Mouse (Mus musculus) ovary, postnatal 36 days (tissue): ENCODE measurements around the gene Skint1.
"Not testable (repeated sequence)": the region's sequence is repeated elsewhere in the genome, so short reads cannot be mapped to it uniquely, and the experiment has no call there.

Experiments
- DNase-seq: peaks from one replicate; pipeline ENCODE4 v3.0.0; 2022; ENCODE audit warnings: low spot score, mixed read lengths

Skint1 gene

DNA sequence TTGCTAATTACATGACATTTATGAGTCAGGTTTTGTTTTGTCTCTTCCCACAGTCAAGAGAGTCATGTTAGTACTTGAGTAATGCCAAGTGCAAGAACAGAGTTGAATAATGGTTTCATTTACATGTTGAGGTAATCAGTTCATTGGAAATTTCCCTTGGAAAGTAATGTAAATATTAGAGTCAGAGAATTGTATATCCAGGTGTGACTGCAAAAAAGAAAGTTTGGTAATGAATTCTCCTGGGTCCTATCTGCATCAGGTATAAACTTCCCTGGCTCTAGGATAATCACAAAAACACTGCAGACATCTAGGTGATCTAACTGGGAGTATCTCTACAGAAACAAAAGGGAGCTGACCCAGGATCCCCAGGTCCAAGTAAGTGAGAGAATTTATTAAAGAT lies at the start of gene Skint1:
Skint1 (plus strand) TSS at position 301 of the 400 bp plus-strand sequence.
- DNase-seq, result no peak

DNA sequence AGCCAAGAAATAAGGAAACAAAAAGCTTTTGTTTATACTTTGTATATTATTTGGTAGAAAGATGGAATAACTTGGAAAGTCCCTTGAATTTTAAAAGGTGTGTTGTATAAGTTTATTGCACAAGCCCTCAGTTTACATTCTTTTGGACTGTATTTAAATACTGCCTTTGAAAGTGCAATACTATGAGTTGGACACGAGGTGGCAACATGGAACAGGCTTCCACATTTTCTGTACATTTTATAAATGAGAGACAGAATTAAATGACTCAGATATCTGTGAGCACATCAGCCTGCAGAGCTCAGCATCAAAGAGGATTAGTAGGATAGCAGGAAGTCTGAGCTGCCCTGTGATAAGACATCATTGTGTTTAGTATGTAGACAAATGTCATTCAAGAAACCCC lies 44.8 kb upstream of the Skint1 start:
- DNase-seq, result no peak

DNA sequence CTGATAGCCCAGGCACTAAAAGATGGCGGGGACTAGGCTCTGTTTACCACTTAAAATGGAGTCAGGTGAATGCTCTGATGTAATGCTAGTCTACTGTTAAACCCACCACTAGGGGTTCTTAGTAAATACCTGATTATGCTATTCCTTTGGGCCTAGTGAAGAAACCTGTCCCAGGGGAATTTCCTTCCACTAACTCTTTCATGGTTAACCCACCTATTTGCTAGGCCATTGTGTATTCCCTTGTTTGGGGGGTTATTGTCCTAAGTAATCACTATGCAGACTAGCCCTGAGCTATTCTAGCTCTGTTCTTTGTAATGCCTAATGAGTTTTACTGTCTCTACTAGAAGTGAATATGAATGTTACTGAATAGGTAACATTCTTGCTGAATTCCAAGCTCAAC lies 42.8 kb upstream of the Skint1 start:
- DNase-seq, result not testable (repeated sequence)

GRCm38 (mm10) chr4:111963669-111964068 lies 42.4 kb upstream of the Skint1 start:
- no peak for DNase-seq

GRCm38 (mm10) chr4:111972623-111973022 lies 33.4 kb upstream of the Skint1 start, which contains the start of gene Skint7:
Gene Skint7, plus strand, starts transcription at chr4:111972923.
- DNase-seq, result no peak

DNA sequence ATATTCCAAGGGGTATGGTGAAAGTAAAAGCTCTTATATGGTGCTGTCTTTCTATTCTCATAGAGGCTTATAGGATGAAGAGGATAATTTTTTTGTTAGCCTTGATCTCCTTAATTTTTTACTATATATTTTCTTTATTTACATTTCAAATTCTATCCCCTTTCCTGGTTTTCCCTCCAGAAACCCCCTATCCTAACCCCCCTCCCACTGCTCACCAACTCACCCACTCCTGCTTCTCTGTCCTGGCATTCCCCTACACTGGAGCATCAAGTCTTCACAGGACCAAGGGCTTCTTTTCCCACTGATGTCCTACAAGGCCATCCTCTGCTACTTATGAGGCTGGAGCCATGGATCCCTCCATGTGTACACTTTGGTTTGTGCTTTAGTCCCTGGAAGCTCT lies 65.6 kb downstream of the Skint1 start, which contains the start of gene Skint4:
Skint4 (plus strand) TSS at position 301 of the 400 bp plus-strand sequence.
- DNase-seq, result no peak
